Mouse (Mus musculus): ENCODE results near the gene Myt1l.

DNA sequence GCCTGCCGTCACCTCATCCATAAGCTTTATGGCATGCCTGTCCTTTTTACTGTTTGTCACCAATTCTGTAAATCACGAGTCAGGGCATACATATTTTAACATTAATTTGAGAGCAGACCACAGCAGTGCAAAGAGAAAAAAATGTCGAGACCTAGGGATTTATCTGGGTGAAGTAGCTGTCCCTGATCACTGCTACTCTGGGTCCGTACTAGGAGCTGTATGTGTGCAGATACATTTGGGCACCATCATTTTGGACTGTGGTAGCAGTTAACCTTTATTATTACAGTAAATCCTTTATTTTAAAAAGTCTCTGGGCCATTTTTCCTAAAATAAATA lies 261.8 kb downstream of the Myt1l start:
- no peak for TF ChIP-seq CTCF (IDR thresholded peaks at IDR 0.05; ENCODE audit: borderline replicate concordance, control insufficient read depth, extremely low read depth, insufficient read depth, low read length, poor library complexity)
- no peak for TF ChIP-seq POLR2A (IDR thresholded peaks at IDR 0.05; ENCODE audit: control insufficient read depth, extremely low read depth, insufficient read depth, low read length, poor library complexity)

All from thymus, adult 2 months (tissue).